Mouse (Mus musculus): Measurements from ENCODE around the gene Olfr140.

The Olfr140 gene

GRCm38 (mm10) chr2:90063494-90063893 lies at the start of gene Olfr140:
Gene Olfr140 (minus strand): TSS chr2:90063594.
- DNase-seq (ENCODE audit: low spot score in 2 of 2): no peak

DNA sequence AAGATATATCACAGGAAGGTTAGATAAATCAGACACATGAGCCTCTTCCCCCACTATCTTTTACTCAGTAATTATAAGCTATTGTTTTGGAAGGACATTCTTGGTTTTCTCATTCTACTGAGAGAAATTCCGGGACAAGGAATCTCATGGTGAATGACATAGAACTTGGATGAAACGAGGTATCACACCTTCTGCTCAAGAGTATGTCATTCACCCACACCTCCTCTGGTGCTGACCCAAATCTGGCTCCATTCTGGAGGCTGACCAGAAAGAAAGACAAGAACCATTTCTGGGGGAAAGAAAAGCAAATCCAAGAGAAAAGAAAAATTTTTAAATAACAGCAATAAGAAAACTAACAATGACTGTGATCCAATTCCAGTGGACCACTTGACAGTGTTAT lies 6.7 kb upstream of the Olfr140 start:
- no peak for DNase-seq (ENCODE audit: low spot score in 2 of 2)

DNA sequence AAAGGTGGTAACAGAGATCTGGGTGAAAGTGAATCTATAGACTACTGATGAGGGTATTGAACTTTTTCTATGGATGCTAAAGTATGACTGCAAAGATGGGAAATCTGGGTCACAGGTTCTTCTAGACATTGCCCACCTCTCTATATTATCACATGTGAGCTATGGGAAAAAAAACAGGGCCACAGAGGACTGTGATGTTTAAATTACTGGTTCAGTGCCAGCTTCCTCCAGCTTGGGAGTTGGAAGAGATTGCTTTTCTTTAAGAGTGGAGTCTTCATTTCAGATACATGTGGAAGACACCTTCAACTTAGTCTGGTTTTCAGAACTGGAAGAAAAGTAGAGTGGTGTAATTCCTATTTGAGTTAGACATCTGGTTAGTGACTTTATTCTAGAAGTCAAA lies 28.4 kb downstream of the Olfr140 start, which contains the start of gene Olfr1265:
TSS of gene Olfr1265 (plus strand) at position 301 of the 400 bp plus-strand sequence.
- DNase-seq (ENCODE audit: low spot score in 2 of 2): no peak

DNA sequence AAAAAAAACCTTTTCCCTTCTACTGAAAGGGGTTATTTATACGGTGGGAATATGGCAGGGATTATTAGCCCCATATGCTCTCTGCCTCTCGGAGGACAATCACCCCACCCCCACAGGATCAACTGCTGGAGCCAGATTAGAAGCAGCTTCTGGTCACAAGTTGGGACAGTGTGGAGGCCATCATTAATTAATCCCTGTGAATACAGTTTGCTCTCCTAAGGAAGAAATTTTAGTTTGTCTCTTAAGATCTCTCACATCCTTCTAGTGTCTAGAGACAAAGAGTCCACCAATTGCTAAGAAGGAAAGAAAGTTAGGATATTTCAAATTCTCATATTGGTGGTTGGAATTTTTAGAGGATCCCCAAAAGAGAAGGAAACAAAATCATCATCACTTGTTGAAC lies 37.9 kb downstream of the Olfr140 start, which contains the start of gene Olfr1264:
TSS of gene Olfr1264 (minus strand) at position 101 of the 400 bp plus-strand sequence.
- no peak for DNase-seq (ENCODE audit: low spot score in 2 of 2)

- no peak for DNase-seq (ENCODE audit: low spot score in 2 of 2)
Observed at GRCm38 (mm10) chr2:90011831-90012230, 51.6 kb downstream of the Olfr140 start, which contains the start of gene Olfr1263. Gene Olfr1263 (plus strand): TSS chr2:90012131.

- DNase-seq (ENCODE audit: low spot score in 2 of 2): no peak
Observed at GRCm38 (mm10) chr2:89999845-90000244, 63.5 kb downstream of the Olfr140 start, which contains the start of gene Olfr1262. Gene Olfr1262 (plus strand): TSS chr2:90000145.
